Mouse (Mus musculus): Measurements from ENCODE around the gene Raf1. TPM values are rescaled to one million over a fixed set of nuclear protein-coding genes. Genes with fewer than 3 reads are reported as not detected.
A peak's percentile ranks its signal among the peaks of the same experiment; 100 is the strongest.

Raf1 gene
- polyA plus RNA-seq, 1 experiment = not detected

DNA sequence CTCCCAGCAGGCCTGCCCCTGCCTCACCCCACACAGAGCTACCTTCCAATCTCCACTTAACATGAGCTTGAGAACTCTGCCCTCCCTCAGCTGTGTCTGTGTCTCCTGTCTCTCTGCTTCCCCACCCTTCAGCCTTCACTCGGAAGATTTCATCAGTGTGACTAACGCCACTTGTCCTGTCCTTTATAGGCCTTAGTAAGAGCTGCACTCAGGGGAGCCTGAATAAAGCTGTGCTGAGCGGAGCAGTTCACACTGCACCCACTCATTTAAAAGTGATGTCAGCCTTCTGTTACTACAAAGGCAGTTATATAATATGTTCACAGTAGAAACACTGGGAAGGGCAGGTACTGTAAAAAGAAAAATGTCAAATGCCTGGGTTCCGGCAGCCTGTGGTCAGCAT lies 69.0 kb downstream of the Raf1 start:
- H3K27ac ChIP-seq (ENCODE audit: insufficient read depth, low read depth, low read length) = peak overlapping the region; percentile 71
- H3K4me3 ChIP-seq (ENCODE audit: insufficient read depth, low read depth, low read length) = no peak overlapping the region
- TF ChIP-seq POLR2A (IDR thresholded peaks at IDR 0.05; ENCODE audit: insufficient read depth, low read depth, low read length) (no peak), CTCF (IDR thresholded peaks at IDR 0.05; ENCODE audit: insufficient read depth, low read depth, low read length) (no peak)
- H3K4me1 ChIP-seq (ENCODE audit: control insufficient read depth, insufficient read depth, low read length) = peaks cover 16% of the 10 kb centered on the region
- 26% methylated on average over 4 of the region's 4 CpGs for WGBS

DNA sequence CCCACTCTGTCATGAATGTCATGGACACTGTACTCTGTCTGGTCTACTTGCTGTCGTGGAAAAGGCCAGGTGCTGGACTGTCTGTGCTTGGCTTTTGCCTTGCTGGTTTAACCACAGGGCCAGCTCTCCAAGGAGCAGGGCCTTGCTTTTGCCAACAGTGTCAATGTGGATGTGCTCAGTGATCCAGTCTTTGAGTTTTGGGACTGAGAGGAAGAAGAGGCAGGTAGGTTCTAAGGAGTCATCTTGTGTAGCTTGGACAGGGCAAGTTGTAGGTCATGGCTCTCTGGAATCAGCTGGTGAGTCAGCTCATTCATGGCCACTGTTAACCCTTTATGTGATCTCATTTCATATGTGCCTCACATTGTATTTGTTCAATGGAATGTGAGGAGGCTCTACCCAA lies 70.0 kb downstream of the Raf1 start:
- no peak overlapping the region for H3K27ac ChIP-seq (ENCODE audit: insufficient read depth, low read depth, low read length)
- peaks cover 16% of the 10 kb centered on the region for H3K4me1 ChIP-seq (ENCODE audit: control insufficient read depth, insufficient read depth, low read length)
- H3K4me3 ChIP-seq (ENCODE audit: insufficient read depth, low read depth, low read length) = no peak overlapping the region
- 80% methylated on average over 1 of the region's 1 CpGs for WGBS
- no peak for TF ChIP-seq CTCF (IDR thresholded peaks at IDR 0.05; ENCODE audit: insufficient read depth, low read depth, low read length)
- no peak for TF ChIP-seq POLR2A (IDR thresholded peaks at IDR 0.05; ENCODE audit: insufficient read depth, low read depth, low read length)

DNA sequence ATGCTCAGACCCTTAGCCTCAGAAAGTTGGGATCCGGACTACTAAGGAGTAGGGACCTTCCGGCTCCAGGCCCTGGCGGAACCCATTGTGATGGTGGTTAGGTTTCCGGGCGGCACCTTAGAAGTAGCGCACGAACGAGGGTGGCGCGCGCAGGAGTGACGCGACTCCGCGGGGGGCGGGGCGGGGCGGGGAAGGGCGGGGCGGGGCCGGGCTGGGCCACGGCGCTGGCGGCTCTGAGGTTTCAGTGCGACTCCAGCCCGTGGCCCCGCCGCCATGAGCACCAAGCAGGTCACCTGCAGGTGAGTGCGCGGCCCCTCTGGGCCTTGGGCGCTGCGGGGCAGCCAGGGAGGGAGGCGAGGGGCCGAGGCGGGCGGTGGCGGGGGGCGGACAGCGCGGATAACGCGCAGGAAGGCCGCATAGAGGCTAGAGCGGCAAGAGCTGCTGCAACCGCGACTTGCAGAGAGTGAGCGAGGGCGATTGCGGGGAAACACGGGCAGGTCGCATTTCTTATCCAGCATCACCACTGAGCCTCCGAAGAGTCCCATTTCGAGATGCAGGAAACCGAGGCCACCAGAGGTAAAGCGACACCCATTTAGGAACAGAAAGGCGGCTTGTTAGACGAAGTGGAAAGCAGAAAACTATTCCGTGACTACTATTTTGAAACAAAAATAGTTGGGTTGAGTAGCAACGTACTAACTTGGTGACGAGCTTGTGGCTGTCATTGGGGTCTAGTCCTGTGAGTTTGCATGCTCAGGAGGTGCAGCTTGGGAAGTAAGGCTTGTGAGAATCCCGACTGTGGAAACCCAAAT lies 74.5 kb downstream of the Raf1 start, which contains the start of gene Mkrn2:
Mkrn2 (plus strand) TSS at position 188 of the 809 bp plus-strand sequence.
- Histone ChIP-seq H3K4me3 (ENCODE audit: insufficient read depth, low read depth, low read length) (peak within 1 kb of the TSS; percentile 70), H3K4me1 (ENCODE audit: control insufficient read depth, insufficient read depth, low read length) (peaks cover 11% of the 10 kb centered on the region), H3K27ac (ENCODE audit: insufficient read depth, low read depth, low read length) (no peak within 1 kb of the TSS)
- under 1% methylated on average over 61 of the region's 61 CpGs for WGBS
- TF ChIP-seq POLR2A (IDR thresholded peaks at IDR 0.05; ENCODE audit: insufficient read depth, low read depth, low read length) = peak; percentile 57
- no peak for TF ChIP-seq CTCF (IDR thresholded peaks at IDR 0.05; ENCODE audit: insufficient read depth, low read depth, low read length)

DNA sequence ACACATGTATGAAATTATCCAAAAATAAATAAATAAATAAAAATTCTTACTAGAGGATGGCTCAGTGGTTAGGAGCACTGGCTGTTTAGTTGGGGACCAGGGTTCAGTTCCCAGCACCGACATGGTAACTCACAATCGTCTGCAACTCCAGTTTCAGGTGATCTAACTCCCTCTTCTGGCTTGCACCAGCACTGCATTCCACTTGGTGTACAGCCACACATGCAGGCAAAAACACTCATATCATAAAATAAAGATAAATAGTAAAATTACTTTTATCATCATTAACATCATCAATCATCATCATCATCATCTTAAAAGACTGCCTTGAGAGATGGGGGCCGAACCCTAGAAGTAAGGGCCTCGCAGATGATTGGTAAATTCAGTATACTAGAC lies 75.1 kb downstream of the Raf1 start:
- TF ChIP-seq CTCF (IDR thresholded peaks at IDR 0.05; ENCODE audit: insufficient read depth, low read depth, low read length) (no peak), POLR2A (IDR thresholded peaks at IDR 0.05; ENCODE audit: insufficient read depth, low read depth, low read length) (no peak)
- H3K4me3 ChIP-seq (ENCODE audit: insufficient read depth, low read depth, low read length) = no peak overlapping the region
- no peak overlapping the region for H3K27ac ChIP-seq (ENCODE audit: insufficient read depth, low read depth, low read length)
- H3K4me1 ChIP-seq (ENCODE audit: control insufficient read depth, insufficient read depth, low read length) = peaks cover 9% of the 10 kb centered on the region
- 68% methylated on average over 4 of the region's 4 CpGs for WGBS

DNA sequence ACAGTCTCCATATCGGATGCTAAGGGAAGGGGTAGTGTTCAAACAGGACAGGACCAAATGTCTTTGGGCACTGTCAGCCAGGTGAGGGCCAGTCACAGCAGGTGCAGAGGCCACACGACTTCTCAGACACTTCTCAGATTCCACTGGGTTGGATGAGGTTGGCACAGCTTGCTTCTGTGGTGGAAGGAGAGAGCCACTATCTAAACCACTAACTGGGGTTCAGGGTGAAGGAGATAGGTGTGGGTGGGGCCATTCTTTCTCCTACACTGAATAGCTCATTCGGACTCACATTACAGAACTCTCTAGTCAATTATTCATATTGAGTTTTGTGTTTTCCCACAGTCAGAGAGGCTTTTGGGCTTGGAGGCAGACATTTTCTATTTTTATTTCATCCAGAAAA lies 80.8 kb downstream of the Raf1 start:
- no peak overlapping the region for H3K27ac ChIP-seq (ENCODE audit: insufficient read depth, low read depth, low read length)
- H3K4me3 ChIP-seq (ENCODE audit: insufficient read depth, low read depth, low read length) = no peak overlapping the region
- TF ChIP-seq CTCF (IDR thresholded peaks at IDR 0.05; ENCODE audit: insufficient read depth, low read depth, low read length) = no peak
- TF ChIP-seq POLR2A (IDR thresholded peaks at IDR 0.05; ENCODE audit: insufficient read depth, low read depth, low read length) = no peak
- 69% methylated on average over 3 of the region's 3 CpGs for WGBS
- H3K4me1 ChIP-seq (ENCODE audit: control insufficient read depth, insufficient read depth, low read length) = no peaks in the 10 kb centered on the region

DNA sequence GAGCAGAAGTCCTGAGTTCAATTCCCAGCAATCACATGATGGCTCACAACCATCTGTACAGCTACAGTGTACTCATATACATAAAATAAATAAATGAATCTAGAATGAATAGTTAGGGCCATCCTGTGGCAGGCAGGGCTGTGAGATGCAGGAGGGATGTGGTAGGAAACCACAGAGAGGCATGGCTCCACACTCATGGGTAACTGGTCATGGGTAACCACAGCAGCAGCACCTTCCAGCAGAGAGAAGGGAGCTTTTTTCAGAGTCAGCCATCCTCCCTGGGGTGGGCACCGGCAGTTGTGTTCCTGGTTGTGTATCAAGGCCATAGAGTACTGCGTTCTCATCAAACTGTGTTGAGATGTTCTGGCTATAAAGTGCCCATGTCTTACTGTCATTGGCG lies 82.0 kb downstream of the Raf1 start:
- 92% methylated on average over 3 of the region's 3 CpGs for WGBS
- Histone ChIP-seq H3K27ac (ENCODE audit: insufficient read depth, low read depth, low read length) (no peak overlapping the region), H3K4me3 (ENCODE audit: insufficient read depth, low read depth, low read length) (no peak overlapping the region), H3K4me1 (ENCODE audit: control insufficient read depth, insufficient read depth, low read length) (no peaks in the 10 kb centered on the region)
- TF ChIP-seq POLR2A (IDR thresholded peaks at IDR 0.05; ENCODE audit: insufficient read depth, low read depth, low read length) = no peak

DNA sequence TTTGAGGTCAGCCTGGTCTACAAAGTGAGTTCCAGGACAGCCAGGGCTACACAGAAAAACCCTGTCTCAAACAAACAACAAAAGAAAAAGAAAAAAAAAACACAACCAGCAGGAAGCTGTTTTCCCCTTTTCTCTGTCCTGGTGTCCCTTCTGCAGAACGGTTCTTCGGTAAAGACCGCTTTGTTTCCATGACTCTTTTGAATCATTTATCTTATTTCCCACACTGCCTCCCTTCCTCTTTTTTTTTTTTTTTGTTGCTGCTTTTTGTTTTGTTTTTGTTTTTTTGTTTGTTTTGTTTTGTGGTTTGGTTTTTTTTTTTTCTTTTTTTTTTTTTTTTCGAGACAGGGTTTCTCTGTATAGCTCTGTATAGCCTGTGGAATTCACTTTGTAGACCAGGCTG lies 83.2 kb downstream of the Raf1 start:
- 65% methylated on average over 4 of the region's 4 CpGs for WGBS
- Histone ChIP-seq H3K4me1 (ENCODE audit: control insufficient read depth, insufficient read depth, low read length) (no peaks in the 10 kb centered on the region), H3K4me3 (ENCODE audit: insufficient read depth, low read depth, low read length) (no peak overlapping the region), H3K27ac (ENCODE audit: insufficient read depth, low read depth, low read length) (no peak overlapping the region)
- TF ChIP-seq POLR2A (IDR thresholded peaks at IDR 0.05; ENCODE audit: insufficient read depth, low read depth, low read length) = no peak

DNA sequence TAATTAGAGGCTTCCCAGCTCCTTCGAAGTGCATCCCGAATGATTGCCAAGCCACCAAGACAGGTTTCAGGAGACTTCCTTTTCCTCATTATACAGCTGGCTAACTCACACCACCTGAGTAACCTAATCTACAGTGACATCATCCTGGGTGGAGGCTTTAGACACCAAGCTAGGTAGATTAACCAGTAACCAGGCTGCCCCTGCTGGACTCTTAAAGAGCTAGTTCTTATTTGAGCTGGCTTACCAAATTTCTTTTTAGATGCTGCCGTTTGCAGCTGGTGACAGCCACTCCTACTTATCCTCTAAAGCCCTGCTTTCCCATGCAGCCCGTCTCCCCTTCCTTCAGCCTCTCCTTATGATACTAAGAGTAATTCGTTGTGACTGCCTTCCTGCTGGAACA lies 84.0 kb downstream of the Raf1 start, which contains the start of gene Mkrn2os:
Mkrn2os (minus strand) TSS at position 119 of the 400 bp plus-strand sequence.
- H3K27ac ChIP-seq (ENCODE audit: insufficient read depth, low read depth, low read length) = no peak within 1 kb of the TSS
- no peak within 1 kb of the TSS for H3K4me3 ChIP-seq (ENCODE audit: insufficient read depth, low read depth, low read length)
- 63% methylated on average over 5 of the region's 5 CpGs for WGBS
- TF ChIP-seq CTCF (IDR thresholded peaks at IDR 0.05; ENCODE audit: insufficient read depth, low read depth, low read length) (no peak), POLR2A (IDR thresholded peaks at IDR 0.05; ENCODE audit: insufficient read depth, low read depth, low read length) (no peak)
- no peaks in the 10 kb centered on the region for H3K4me1 ChIP-seq (ENCODE audit: control insufficient read depth, insufficient read depth, low read length)

GRCm38 (mm10) chr6:115591692-115592359 lies 84.6 kb downstream of the Raf1 start:
- TF ChIP-seq POLR2A (IDR thresholded peaks at IDR 0.05; ENCODE audit: insufficient read depth, low read depth, low read length) (no peak), CTCF (IDR thresholded peaks at IDR 0.05; ENCODE audit: insufficient read depth, low read depth, low read length) (no peak)
- H3K4me3 ChIP-seq (ENCODE audit: insufficient read depth, low read depth, low read length) = no peak overlapping the region
- 88% methylated on average over 19 of the region's 19 CpGs for WGBS
- H3K27ac ChIP-seq (ENCODE audit: insufficient read depth, low read depth, low read length) = no peak overlapping the region
- no peaks in the 10 kb centered on the region for H3K4me1 ChIP-seq (ENCODE audit: control insufficient read depth, insufficient read depth, low read length)
